ENCODE assay signal across 14 mouse cellular contexts in the genomic region with DNA sequence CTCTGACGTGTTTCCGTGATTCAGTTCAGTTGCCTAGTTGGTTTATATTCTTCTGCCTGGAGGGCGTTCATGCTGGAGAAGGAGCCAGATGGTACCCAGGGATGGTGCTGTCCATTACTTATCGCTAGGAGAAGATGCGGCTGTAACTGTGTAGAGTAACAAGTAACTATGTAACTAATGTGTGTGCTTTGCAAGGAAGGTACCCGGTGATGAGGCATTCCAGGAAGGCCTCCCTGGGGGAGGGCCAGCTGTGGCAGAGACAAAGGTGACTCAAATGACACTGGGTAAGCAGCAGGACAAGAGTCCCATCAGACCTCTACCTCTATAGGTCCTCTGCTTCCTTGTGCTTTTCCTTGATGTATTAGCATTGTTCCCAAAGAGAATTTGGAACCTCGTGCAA. TPM values are rescaled to one million over a fixed set of nuclear protein-coding genes. Genes with fewer than 3 reads are reported as not detected.
DNase-seq lines count a peak whose midpoint lies in the region.
"Had no signal": no experiment of that assay in that cellular context is flagged by ENCODE, and none has a peak within 500 bp of the region (broad histone marks: within the 10 kb centered on the region; RNA-seq: fewer than 3 reads in every experiment).

No protein-coding gene starts in this region.

- peak; percentile 38 for DNase-seq in kidney, adult 18-20 months
- DNase-seq in kidney, postnatal 10 days: no peak
- peak; percentile 22 for DNase-seq in 3T3-L1 (ENCODE audit: low read depth, low spot score)
- DNase-seq in ES-CJ7 (ENCODE audit: low read depth, low spot score): peak; percentile 15
- peak; percentile 24 for DNase-seq in kidney, postnatal 14 days
- DNase-seq in left cerebral cortex, adult 11 months (ENCODE audit: low spot score): no peak
- DNase-seq in adrenal gland, postnatal 14 days: no peak
- DNase-seq: adrenal gland, adult 8-10 months; B cell, adult 2 months; cerebellum, adult 11-12 months; cerebellum, adult 9-10 months; cerebellum, postnatal 25 days; heart, adult 18-20 months; heart, postnatal 14 days had no signal

RNA-seq across cellular contexts. Expression of a gene that starts 29.2 kb away (rescaled TPM):
- total RNA-seq in adrenal gland, postnatal 14 days (2021): 14.7 and 17.5 TPM in 2 replicates

Comparison
In these comparisons a context has a peak if more than half of its experiments do, and no peak if none do; other contexts are left out.
1. DNase-seq: peak in kidney, adult 18-20 months (single experiment), 3T3-L1 (single experiment), ES-CJ7 (single experiment) and kidney, postnatal 14 days (single experiment); none in kidney, postnatal 10 days (single experiment), left cerebral cortex, adult 11 months (single experiment) and adrenal gland, postnatal 14 days (single experiment).